Mouse (Mus musculus) spleen, adult 2 months (tissue): ENCODE data around the gene Spata21.

ENCODE experiments used
- CTCF ChIP-seq: fragments of 200-500 bp; IDR thresholded peaks from 2 replicates; pipeline ENCODE4 v1.5.1; 2011; ENCODE audit warnings: mild to moderate bottlenecking, inconsistent platforms; ENCODE audit not compliant: insufficient read depth, insufficient read length, insufficient replicate concordance; ENCODE audit errors: extremely low read depth
- POLR2A ChIP-seq: fragments of 200-500 bp; IDR thresholded peaks from 2 replicates; pipeline ENCODE4 v1.6.1; 2011; ENCODE audit warnings: low read depth, low read length, inconsistent platforms

DNA sequence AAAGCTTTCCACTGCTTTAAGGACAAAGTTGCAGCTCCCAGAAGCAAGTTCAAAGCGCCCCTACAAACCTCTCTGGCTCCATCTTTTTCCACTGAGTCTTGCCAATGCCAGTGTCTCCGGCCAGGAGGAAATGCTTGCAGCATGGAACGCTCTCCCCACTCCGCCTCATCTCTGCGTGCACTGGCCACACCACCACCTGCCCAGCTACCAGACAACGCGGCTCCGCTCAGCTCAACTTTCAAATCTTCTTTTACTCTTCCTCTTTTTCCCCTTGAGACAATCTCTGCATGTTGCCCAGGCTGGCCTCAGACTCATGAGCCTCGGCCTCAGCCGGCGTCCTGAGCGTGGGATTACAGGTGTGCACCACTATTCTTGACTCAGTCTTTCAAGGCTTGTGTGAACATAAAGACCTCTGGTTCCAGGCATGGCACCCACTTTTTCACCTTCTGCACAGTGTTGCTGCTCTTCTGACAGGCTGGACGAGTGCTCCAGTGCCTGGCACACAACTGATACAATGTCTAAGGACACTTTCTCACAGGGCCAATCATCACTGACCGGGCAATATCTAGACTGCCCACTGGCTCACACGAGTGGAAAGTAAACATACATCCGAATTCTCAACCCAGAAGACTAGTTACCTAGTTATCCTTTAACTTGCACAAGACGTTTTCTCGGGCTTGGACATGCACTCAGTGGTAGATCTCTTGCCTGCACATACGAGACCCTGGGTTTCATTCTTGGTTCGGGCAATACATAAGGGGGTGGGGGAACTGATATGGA lies 46.8 kb downstream of the Spata21 start:
- TF ChIP-seq POLR2A (no peak), CTCF (no peak)
